ENCODE assay signal across 23 mouse cellular contexts in the genomic region with DNA sequence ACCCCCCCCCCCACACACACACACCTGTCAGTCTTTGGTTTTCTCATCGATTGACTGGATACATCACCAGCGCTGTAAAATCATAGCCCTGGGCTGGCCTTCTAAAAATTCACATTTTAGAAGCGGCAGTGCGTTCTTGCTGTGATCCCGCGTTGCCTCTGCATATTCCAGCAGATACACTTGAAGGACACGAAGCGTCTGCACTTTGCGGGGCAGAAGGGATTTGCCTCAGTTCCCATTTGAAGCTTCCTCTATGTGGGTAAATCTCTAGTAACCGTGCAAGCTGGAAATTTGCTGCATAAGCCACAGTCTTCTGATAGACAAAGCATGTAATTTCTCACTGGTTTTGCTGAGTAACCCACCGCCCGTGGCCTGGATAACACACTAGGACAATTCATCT.
A peak's percentile ranks its signal among the peaks of the same experiment; 100 is the strongest.
DNase-seq lines count a peak whose midpoint lies in the region; ATAC-seq and TF ChIP-seq lines count a peak whose summit lies in the region.
"Had no signal": no experiment of that assay in that cellular context is flagged by ENCODE, and none has a peak within 500 bp of the region (broad histone marks: within the 10 kb centered on the region; RNA-seq: fewer than 3 reads in every experiment).

No protein-coding gene starts in this region.

- WGBS in hindbrain, embryonic 10.5 days: 67% methylated on average over 12 of the region's 12 CpGs
- WGBS in hindbrain, embryonic 12.5 days: 63% methylated on average over 12 of the region's 12 CpGs
- WGBS in midbrain, embryonic 10.5 days: 73% methylated on average over 12 of the region's 12 CpGs
- WGBS in midbrain, embryonic 15.5 days: 35% methylated on average over 12 of the region's 12 CpGs
- 28% methylated on average over 12 of the region's 12 CpGs for WGBS in midbrain, embryonic 14.5 days

- H3K27ac ChIP-seq in hindbrain, embryonic 10.5 days: 0 out of 2 replicates have a peak overlapping the region, but pooled peaks have one; percentile 35
- H3K27ac ChIP-seq in hindbrain, embryonic 12.5 days: no peak overlapping the region
- peak overlapping the region; percentile 61 for H3K27ac ChIP-seq in midbrain, embryonic 10.5 days (replicated peaks)
- H3K27ac ChIP-seq in midbrain, embryonic 15.5 days: no peak overlapping the region
- no peak overlapping the region for H3K27ac ChIP-seq in midbrain, embryonic 14.5 days (replicated peaks; ENCODE audit: low read depth, low read length)
- H3K27ac ChIP-seq: embryonic facial prominence, embryonic 12.5 days; embryonic facial prominence, embryonic 15.5 days; gastrocnemius, adult 2 months; hindbrain, embryonic 15.5 days had no signal

- no peaks in the 10 kb centered on the region for H3K9me3 ChIP-seq in hindbrain, embryonic 10.5 days
- H3K9me3 ChIP-seq in hindbrain, embryonic 12.5 days (replicated peaks): no peaks in the 10 kb centered on the region
- no peaks in the 10 kb centered on the region; the same call in 1 of the 2 replicates for H3K9me3 ChIP-seq in midbrain, embryonic 10.5 days (replicated peaks)
- no peaks in the 10 kb centered on the region for H3K9me3 ChIP-seq in midbrain, embryonic 15.5 days
- no peaks in the 10 kb centered on the region for H3K9me3 ChIP-seq in midbrain, embryonic 14.5 days (ENCODE audit: control insufficient read depth, low read length)
- H3K9me3 ChIP-seq: embryonic facial prominence, embryonic 12.5 days; embryonic facial prominence, embryonic 15.5 days; hindbrain, embryonic 15.5 days had no signal

- H3K9ac ChIP-seq in hindbrain, embryonic 12.5 days: no peak overlapping the region
- H3K9ac ChIP-seq in midbrain, embryonic 15.5 days: no peak overlapping the region
- no peak overlapping the region for H3K9ac ChIP-seq in midbrain, embryonic 14.5 days (replicated peaks; ENCODE audit: low read length)
- H3K9ac ChIP-seq: embryonic facial prominence, embryonic 12.5 days; embryonic facial prominence, embryonic 15.5 days; forebrain, postnatal 0 days; hindbrain, embryonic 15.5 days had no signal

- peaks cover 55% of the 10 kb centered on the region for H3K4me1 ChIP-seq in hindbrain, embryonic 10.5 days (replicated peaks)
- peaks cover 30% of the 10 kb centered on the region for H3K4me1 ChIP-seq in hindbrain, embryonic 12.5 days
- peaks cover 60% of the 10 kb centered on the region for H3K4me1 ChIP-seq in midbrain, embryonic 10.5 days
- peaks cover 37% of the 10 kb centered on the region for H3K4me1 ChIP-seq in midbrain, embryonic 15.5 days
- peaks cover 33% of the 10 kb centered on the region for H3K4me1 ChIP-seq in midbrain, embryonic 14.5 days (ENCODE audit: control insufficient read depth, insufficient read depth, low read length)

- H3K36me3 ChIP-seq in hindbrain, embryonic 10.5 days: no peaks in the 10 kb centered on the region
- no peaks in the 10 kb centered on the region for H3K36me3 ChIP-seq in hindbrain, embryonic 12.5 days
- no peaks in the 10 kb centered on the region for H3K36me3 ChIP-seq in midbrain, embryonic 10.5 days
- H3K36me3 ChIP-seq in midbrain, embryonic 15.5 days (replicated peaks): no peaks in the 10 kb centered on the region
- H3K36me3 ChIP-seq in midbrain, embryonic 14.5 days (ENCODE audit: control insufficient read depth, insufficient read depth, low read length): no peaks in the 10 kb centered on the region
- H3K36me3 ChIP-seq: embryonic facial prominence, embryonic 12.5 days; embryonic facial prominence, embryonic 15.5 days; hindbrain, embryonic 15.5 days had no signal

- H3K4me3 ChIP-seq in hindbrain, embryonic 10.5 days: no peak overlapping the region
- no peak overlapping the region for H3K4me3 ChIP-seq in hindbrain, embryonic 12.5 days
- H3K4me3 ChIP-seq in midbrain, embryonic 10.5 days: no peak overlapping the region
- no peak overlapping the region for H3K4me3 ChIP-seq in midbrain, embryonic 15.5 days
- no peak overlapping the region for H3K4me3 ChIP-seq in midbrain, embryonic 14.5 days (replicated peaks; ENCODE audit: low read depth, low read length)
- H3K4me3 ChIP-seq: embryonic facial prominence, embryonic 12.5 days; embryonic facial prominence, embryonic 15.5 days; gastrocnemius, adult 2 months; hindbrain, embryonic 15.5 days had no signal

- no peak for ATAC-seq in hindbrain, embryonic 12.5 days (ENCODE audit: low FRiP score)
- no peak for ATAC-seq in midbrain, embryonic 15.5 days (replicated peaks)
- ATAC-seq in midbrain, embryonic 14.5 days (ENCODE audit: low FRiP score, low TSS enrichment): no peak
- ATAC-seq: forebrain, postnatal 0 days had no signal

- no peaks in the 10 kb centered on the region for H3K27me3 ChIP-seq in hindbrain, embryonic 10.5 days (ENCODE audit: insufficient read depth, poor library complexity, severe bottlenecking)
- no peaks in the 10 kb centered on the region for H3K27me3 ChIP-seq in hindbrain, embryonic 12.5 days
- H3K27me3 ChIP-seq in midbrain, embryonic 10.5 days (ENCODE audit: low read depth, poor library complexity, severe bottlenecking): 0 out of 2 replicates have a peak, but pooled peaks cover 5% of the 10 kb centered on the region
- no peaks in the 10 kb centered on the region for H3K27me3 ChIP-seq in midbrain, embryonic 15.5 days (replicated peaks)
- H3K27me3 ChIP-seq in midbrain, embryonic 14.5 days (ENCODE audit: control insufficient read depth, insufficient read depth, low read length): no peaks in the 10 kb centered on the region
- H3K27me3 ChIP-seq: embryonic facial prominence, embryonic 12.5 days; embryonic facial prominence, embryonic 15.5 days; hindbrain, embryonic 15.5 days had no signal

- TF ChIP-seq POLR2A in brain, embryonic 14.5 days (IDR thresholded peaks at IDR 0.05; ENCODE audit: borderline replicate concordance, extremely low read depth, insufficient read depth, insufficient read length, poor library complexity, severe bottlenecking): no peak

- no peak for DNase-seq in hindbrain, embryonic 10.5 days (ENCODE audit: low spot score)
- DNase-seq in midbrain, embryonic 10.5 days (ENCODE audit: low spot score): no peak
- peak; percentile 64 for DNase-seq in brain, embryonic 14.5 days (ENCODE audit: low read depth)
- DNase-seq in midbrain, embryonic 14.5 days: peak; percentile 62
- DNase-seq in layer of hippocampus, adult 9-11 months: no peak
- no peak for DNase-seq in kidney, postnatal 36 days
- DNase-seq: adrenal gland, postnatal 10 days; adrenal gland, postnatal 36 days; cerebellum, adult 11 months; cerebellum, adult 2 months; cerebellum, adult 9-11 months; cerebellum, postnatal 25 days; forebrain, postnatal 0 days; gastrocnemius, adult 2 months; gastrocnemius, postnatal 14 days; heart, adult 11 months; heart, postnatal 36 days had no signal

- TF ChIP-seq CTCF in brain, embryonic 14.5 days (IDR thresholded peaks at IDR 0.05; ENCODE audit: borderline replicate concordance, extremely low read depth, insufficient read depth, insufficient read length): no peak

- H3K4me2 ChIP-seq in hindbrain, embryonic 12.5 days (replicated peaks): no peak overlapping the region
- H3K4me2 ChIP-seq in midbrain, embryonic 15.5 days: no peak overlapping the region
- H3K4me2 ChIP-seq in midbrain, embryonic 14.5 days (ENCODE audit: low read length): peak overlapping the region; percentile 16; the same call in 1 of the 2 replicates
- H3K4me2 ChIP-seq: embryonic facial prominence, embryonic 12.5 days; embryonic facial prominence, embryonic 15.5 days; heart, embryonic 11.5 days had no signal

Comparison
In these comparisons a context has a peak if more than half of its experiments do, and no peak if none do; other contexts are left out.
1. DNase-seq: peak in brain, embryonic 14.5 days (single experiment) and midbrain, embryonic 14.5 days (single experiment); none in hindbrain, embryonic 10.5 days (single experiment), midbrain, embryonic 10.5 days (single experiment), layer of hippocampus, adult 9-11 months (single experiment) and kidney, postnatal 36 days (0 of 2).
2. H3K27ac ChIP-seq: peak in hindbrain, embryonic 10.5 days (single experiment) and midbrain, embryonic 10.5 days (single experiment); none in hindbrain, embryonic 12.5 days (single experiment), midbrain, embryonic 15.5 days (single experiment) and midbrain, embryonic 14.5 days (single experiment).